Mouse (Mus musculus): ENCODE measurements around the gene Wnt2b. TPM values are rescaled to one million over a fixed set of nuclear protein-coding genes. Genes with fewer than 3 reads are reported as not detected.
A peak's percentile ranks its signal among the peaks of the same experiment; 100 is the strongest.

Wnt2b gene
- polyA plus RNA-seq, 1 experiment from 2014 or later: 3.4 TPM

DNA sequence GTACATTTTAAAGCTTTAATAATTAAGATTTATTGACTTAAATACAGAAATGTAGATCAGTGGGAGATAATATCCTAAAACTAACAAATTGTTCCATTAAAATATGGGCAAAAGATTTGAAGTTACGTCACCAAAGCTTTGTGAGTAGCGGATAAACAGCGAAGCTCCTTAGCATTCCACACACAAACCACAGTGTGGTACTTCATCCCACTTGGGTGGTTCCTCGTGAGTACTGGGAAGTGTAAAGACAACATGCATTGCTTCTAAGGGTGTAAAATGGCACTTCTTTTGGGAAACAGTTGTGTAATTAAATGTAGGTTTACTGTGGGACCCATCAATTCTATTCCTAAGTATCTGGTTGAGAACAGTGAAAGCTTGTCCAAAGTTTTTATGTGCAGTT is 60.6 kb downstream of the Wnt2b start:
- H3K36me3 ChIP-seq (ENCODE audit: insufficient read depth): peaks cover 53% of the 10 kb centered on the region
- no peak for ATAC-seq (ENCODE audit: insufficient read depth)
- no peak overlapping the region for H3K9ac ChIP-seq
- no peak overlapping the region for H3K27ac ChIP-seq (ENCODE audit: low read depth)
- WGBS: 83% methylated on average over 4 of the region's 4 CpGs
- H3K4me1 ChIP-seq (ENCODE audit: insufficient read depth): no peaks in the 10 kb centered on the region
- H3K9me3 ChIP-seq (ENCODE audit: low read depth, low read length): no peaks in the 10 kb centered on the region
- DNase-seq: no peak
- no peak for TF ChIP-seq CTCF (IDR thresholded peaks at IDR 0.05; ENCODE audit: low read depth)
- no peak overlapping the region for H3K4me3 ChIP-seq (ENCODE audit: low read depth, low read length)
- H3K27me3 ChIP-seq (ENCODE audit: insufficient read depth, low read length): no peaks in the 10 kb centered on the region
- H3K4me2 ChIP-seq: no peak overlapping the region

DNA sequence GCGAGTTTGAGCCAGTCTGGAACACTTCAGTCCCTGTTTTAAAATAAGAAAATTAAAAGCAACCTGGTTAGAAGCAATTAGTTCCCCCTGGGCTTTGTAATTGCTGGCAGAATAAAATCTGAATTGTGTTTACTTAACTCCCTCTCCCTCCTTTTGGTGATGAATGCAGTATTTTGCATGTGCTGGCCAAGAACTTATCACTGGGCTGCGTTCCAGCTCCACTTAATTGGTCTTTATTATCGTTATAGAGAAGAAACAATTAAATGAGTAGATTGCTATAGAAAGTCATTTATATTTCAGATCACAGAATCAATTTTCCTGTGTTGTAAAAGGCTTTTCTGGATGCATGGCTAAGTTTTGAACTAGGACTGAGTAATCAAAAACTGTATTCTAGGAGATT is 65.6 kb downstream of the Wnt2b start:
- H3K4me2 ChIP-seq: no peak overlapping the region
- no peak overlapping the region for H3K27ac ChIP-seq (ENCODE audit: low read depth)
- no peaks in the 10 kb centered on the region for H3K9me3 ChIP-seq (ENCODE audit: low read depth, low read length)
- no peak overlapping the region for H3K9ac ChIP-seq
- no peak overlapping the region for H3K4me3 ChIP-seq (ENCODE audit: low read depth, low read length)
- H3K27me3 ChIP-seq (ENCODE audit: insufficient read depth, low read length): no peaks in the 10 kb centered on the region
- WGBS: 60% methylated on average over 3 of the region's 3 CpGs
- TF ChIP-seq CTCF (IDR thresholded peaks at IDR 0.05; ENCODE audit: low read depth): no peak
- no peaks in the 10 kb centered on the region for H3K4me1 ChIP-seq (ENCODE audit: insufficient read depth)
- ATAC-seq (ENCODE audit: insufficient read depth) (no peak), DNase-seq (peak; percentile 62)
- H3K36me3 ChIP-seq (ENCODE audit: insufficient read depth): peaks cover 63% of the 10 kb centered on the region

Other genes starting within 250 kb of the Wnt2b start
- 2.7 and 3.7 TPM in 2 replicates for gene Ppm1j, start 180.9 kb downstream of the Wnt2b start, polyA plus RNA-seq (2014; fragmentation: Nextera tagmentation; extraction: Ambion mirVana)
- gene Fam19a3, start 180.1 kb downstream of the Wnt2b start, polyA plus RNA-seq (2014; fragmentation: Nextera tagmentation; extraction: Ambion mirVana): 0.07 TPM in 1 of 2 replicates, not detected in the other
- gene Rhoc, start 173.5 kb downstream of the Wnt2b start, polyA plus RNA-seq (2014; fragmentation: Nextera tagmentation; extraction: Ambion mirVana): 142 and 145 TPM in 2 replicates
- gene Mov10, start 143.4 kb downstream of the Wnt2b start, polyA plus RNA-seq (2014; fragmentation: Nextera tagmentation; extraction: Ambion mirVana): 51.0 and 53.9 TPM in 2 replicates
- 33.2 and 36.2 TPM in 2 replicates for gene St7l, start 97.9 kb downstream of the Wnt2b start, polyA plus RNA-seq (2014; fragmentation: Nextera tagmentation; extraction: Ambion mirVana)
- gene Capza1, start 97.4 kb downstream of the Wnt2b start, polyA plus RNA-seq (2014; fragmentation: Nextera tagmentation; extraction: Ambion mirVana): 233 and 236 TPM in 2 replicates
- gene Cttnbp2nl, start 91.2 kb upstream of the Wnt2b start, polyA plus RNA-seq (2014; fragmentation: Nextera tagmentation; extraction: Ambion mirVana): 38.5 and 42.3 TPM in 2 replicates
- not detected in 2 replicates for gene 4930564D02Rik, start 104.9 kb upstream of the Wnt2b start, polyA plus RNA-seq (2014; fragmentation: Nextera tagmentation; extraction: Ambion mirVana)

Data from lung, embryonic 14.5 days (tissue).